Mouse (Mus musculus): ENCODE results near the gene Sox5.

Gene Sox5

GRCm38 (mm10) chr6:144710816-144711215 is 71.0 kb downstream of the Sox5 start:
- DNase-seq, result peak; percentile 18

- no peak for DNase-seq
Observed at GRCm38 (mm10) chr6:144709614-144710180, 72.1 kb downstream of the Sox5 start.

GRCm38 (mm10) chr6:144708410-144708809 is 73.4 kb downstream of the Sox5 start:
- DNase-seq, result no peak

GRCm38 (mm10) chr6:144707976-144708375 is 73.8 kb downstream of the Sox5 start:
- no peak for DNase-seq

- DNase-seq, result no peak
Observed at GRCm38 (mm10) chr6:144704962-144705361, 76.8 kb downstream of the Sox5 start.

- peak; percentile 30 for DNase-seq
Observed at GRCm38 (mm10) chr6:144695660-144696059, 86.1 kb downstream of the Sox5 start.

GRCm38 (mm10) chr6:144693211-144693899 is 88.4 kb downstream of the Sox5 start:
- no peak for DNase-seq

GRCm38 (mm10) chr6:144691298-144692041 is 90.3 kb downstream of the Sox5 start:
- no peak for DNase-seq

- no peak for DNase-seq
Observed at GRCm38 (mm10) chr6:144689076-144689475, 92.7 kb downstream of the Sox5 start.

- DNase-seq, result no peak
Observed at GRCm38 (mm10) chr6:144687681-144688080, 94.1 kb downstream of the Sox5 start.

- no peak for DNase-seq
Observed at GRCm38 (mm10) chr6:144681045-144681789, 100.6 kb downstream of the Sox5 start.

- DNase-seq, result no peak
Observed at GRCm38 (mm10) chr6:144677491-144678133, 104.2 kb downstream of the Sox5 start.

GRCm38 (mm10) chr6:144675111-144675510 is 106.7 kb downstream of the Sox5 start:
- DNase-seq, result no peak

GRCm38 (mm10) chr6:144673906-144674305 is 107.9 kb downstream of the Sox5 start:
- no peak for DNase-seq

- no peak for DNase-seq
Observed at GRCm38 (mm10) chr6:144670433-144671167, 111.2 kb downstream of the Sox5 start.

- no peak for DNase-seq
Observed at GRCm38 (mm10) chr6:144666617-144667016, 115.2 kb downstream of the Sox5 start.

GRCm38 (mm10) chr6:144664765-144665164 is 117.0 kb downstream of the Sox5 start:
- DNase-seq, result no peak

GRCm38 (mm10) chr6:144663516-144664074 is 118.2 kb downstream of the Sox5 start:
- no peak for DNase-seq

GRCm38 (mm10) chr6:144659115-144660108 is 122.4 kb downstream of the Sox5 start:
- no peak for DNase-seq

- DNase-seq, result no peak
Observed at GRCm38 (mm10) chr6:144652876-144653275, 128.9 kb downstream of the Sox5 start.
